Mouse (Mus musculus): Measurements from ENCODE around the gene Celsr1.

GRCm38 (mm10) chr15:85969291-85969690 is 64.3 kb downstream of the Celsr1 start:
- TF ChIP-seq TAL1 (conservative IDR thresholded peaks at IDR 0.05; ENCODE audit: low read depth, low read length) (no peak), CTCF (IDR thresholded peaks at IDR 0.05; ENCODE audit: low read depth, low read length) (no peak)
